Mouse (Mus musculus) kidney, embryonic 15.5 days (tissue): Measurements from ENCODE around the gene Sprr2a3. TPM values are rescaled to one million over a fixed set of nuclear protein-coding genes. Genes with fewer than 3 reads are reported as not detected.
"Not testable (repeated sequence)": the region's sequence is repeated elsewhere in the genome, so short reads cannot be mapped to it uniquely, and the experiment has no call there.

Source experiments
- ATAC-seq: fragments of 200-750 bp; cut with Nextera tagmentation; replicated peaks from 2 replicates; pipeline ENCODE4 v1.8.0; 2017; ENCODE audit warnings: moderate TSS enrichment; ENCODE audit not compliant: low FRiP score
- H3K27ac ChIP-seq: fragments of 300-500 bp; sonication (generic); 2 replicates; pipeline ENCODE4 v1.5.1; 2015; ENCODE audit warnings: mild to moderate bottlenecking, inconsistent platforms
- H3K27me3 ChIP-seq: fragments of 300-500 bp; sonication (generic); 2 replicates; pipeline ENCODE4 v1.6.1; 2015; ENCODE audit warnings: inconsistent platforms
- H3K36me3 ChIP-seq: fragments of 300-500 bp; sonication (generic); 2 replicates; pipeline ENCODE4 v1.6.1; 2015; ENCODE audit warnings: inconsistent platforms
- H3K4me1 ChIP-seq: fragments of 300-500 bp; sonication (generic); 2 replicates; pipeline ENCODE4 v1.6.1; 2015; ENCODE audit warnings: inconsistent platforms
- H3K4me2 ChIP-seq: fragments of 300-500 bp; sonication (generic); 2 replicates; pipeline ENCODE4 v1.6.1; 2015; ENCODE audit warnings: moderate library complexity, mild to moderate bottlenecking, inconsistent platforms
- H3K4me3 ChIP-seq: fragments of 300-500 bp; sonication (generic); replicated peaks from 2 replicates; pipeline ENCODE4 v1.5.1; 2015; ENCODE audit warnings: mild to moderate bottlenecking, inconsistent platforms
- H3K9ac ChIP-seq: fragments of 300-500 bp; sonication (generic); 2 replicates; pipeline ENCODE4 v1.6.1; 2015; ENCODE audit warnings: mild to moderate bottlenecking, inconsistent platforms
- H3K9me3 ChIP-seq: fragments of 300-500 bp; sonication (generic); replicated peaks from 2 replicates; pipeline ENCODE4 v1.6.1; 2016; ENCODE audit warnings: inconsistent platforms
- WGBS: fragments of 180-500 bp; shearing (Covaris S2); methylation state at CpG from one replicate; pipeline ENCODE4 v1.1.7; 2015; ENCODE audit warnings: mixed read lengths; 5-methylcytosine and 5-hydroxymethylcytosine counted together
- polyA plus RNA-seq: library from polyadenylated mRNA; unstranded; fragments of >200 nt; fragmentation: Nextera tagmentation; extraction: Ambion mirVana; gene quantifications from 2 replicates; pipeline ENCODE4 v1.2.1, GENCODE M21; 2015

Gene Sprr2a3
- 1.0 TPM in 1 of 2 replicates, not detected in the other for polyA plus RNA-seq

- WGBS = 90% methylated on average over 1 of the region's 1 CpGs
- H3K27ac ChIP-seq = not testable (repeated sequence)
Measured at GRCm38 (mm10) chr3:92285101-92285500, at the start of gene Sprr2a3. TSS of gene Sprr2a3 (plus strand) at chr3:92285417.

DNA sequence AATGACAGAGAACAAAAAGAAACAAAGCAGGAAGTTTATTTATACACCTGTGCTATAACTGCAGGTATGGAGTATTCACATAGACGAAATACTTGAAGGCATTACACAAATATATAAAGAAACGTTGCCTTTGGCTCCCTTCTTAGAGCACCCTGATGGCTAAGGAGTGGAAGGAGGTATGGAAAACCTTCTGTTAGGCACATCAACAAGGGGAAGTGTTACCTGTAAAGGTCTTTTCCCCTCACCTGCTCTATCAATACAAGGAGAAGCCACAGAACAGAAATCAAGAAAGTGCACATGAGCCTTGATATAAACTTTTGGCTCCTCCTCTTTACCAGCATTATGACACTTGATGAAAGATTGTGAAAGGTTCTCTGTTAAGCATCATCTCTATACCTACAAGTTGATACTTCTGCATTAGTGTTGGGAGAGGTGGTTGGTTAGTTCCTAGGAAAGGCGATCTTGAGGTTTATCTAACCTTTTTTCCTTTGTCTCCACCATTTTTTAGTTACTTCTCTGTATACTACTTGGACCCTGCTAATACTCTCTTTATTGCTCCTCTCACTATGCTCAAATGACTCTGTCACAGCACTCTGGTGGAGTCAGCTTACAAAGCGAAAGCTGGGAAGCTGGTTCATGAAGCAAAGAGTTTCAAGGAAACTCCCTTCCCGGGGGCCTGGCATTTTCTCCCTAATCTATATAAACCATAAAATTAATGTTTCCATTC lies 48.6 kb upstream of the Sprr2a3 start:
- H3K4me2 ChIP-seq, H3K36me3 ChIP-seq, H3K4me3 ChIP-seq, H3K27ac ChIP-seq, H3K4me1 ChIP-seq, H3K27me3 ChIP-seq, H3K9ac ChIP-seq, H3K9me3 ChIP-seq: not testable (repeated sequence)
- peak; percentile 89 for ATAC-seq
- WGBS = no CpG with 5 or more reads among the region's 5 CpGs

More at GRCm38 (mm10) chr3:92285101-92285500, at the start of gene Sprr2a3:
- ATAC-seq, H3K27me3 ChIP-seq, H3K4me2 ChIP-seq, H3K4me3 ChIP-seq, H3K9ac ChIP-seq, H3K4me1 ChIP-seq, H3K9me3 ChIP-seq, H3K36me3 ChIP-seq: not testable (repeated sequence)

GRCm38 (mm10) chr3:92238736-92239135 lies 46.5 kb upstream of the Sprr2a3 start:
- H3K27ac ChIP-seq, H3K27me3 ChIP-seq, H3K9me3 ChIP-seq, H3K4me2 ChIP-seq, H3K36me3 ChIP-seq, H3K9ac ChIP-seq, H3K4me3 ChIP-seq, H3K4me1 ChIP-seq, ATAC-seq: not testable (repeated sequence)

- H3K9ac ChIP-seq, H3K4me1 ChIP-seq, H3K4me2 ChIP-seq, H3K36me3 ChIP-seq, H3K9me3 ChIP-seq, H3K27me3 ChIP-seq, H3K4me3 ChIP-seq, ATAC-seq, H3K27ac ChIP-seq: not testable (repeated sequence)
- no CpG with 5 or more reads among the region's 1 CpGs for WGBS
Measured at GRCm38 (mm10) chr3:92239197-92239596, 46.0 kb upstream of the Sprr2a3 start.

GRCm38 (mm10) chr3:92244833-92245232 lies 40.4 kb upstream of the Sprr2a3 start:
- H3K36me3 ChIP-seq, H3K4me1 ChIP-seq, H3K27ac ChIP-seq, H3K4me2 ChIP-seq, H3K4me3 ChIP-seq, H3K9me3 ChIP-seq, H3K9ac ChIP-seq, H3K27me3 ChIP-seq: not testable (repeated sequence)
- ATAC-seq = 0 out of 2 replicates have a peak, but pooled peaks have one; percentile 9

GRCm38 (mm10) chr3:92246245-92246644 lies 39.0 kb upstream of the Sprr2a3 start:
- H3K27ac ChIP-seq, H3K4me2 ChIP-seq, H3K9ac ChIP-seq, H3K9me3 ChIP-seq, H3K4me3 ChIP-seq, H3K4me1 ChIP-seq, H3K27me3 ChIP-seq, H3K36me3 ChIP-seq: not testable (repeated sequence)
- ATAC-seq = peak; percentile 69
- no CpG with 5 or more reads among the region's 10 CpGs for WGBS

DNA sequence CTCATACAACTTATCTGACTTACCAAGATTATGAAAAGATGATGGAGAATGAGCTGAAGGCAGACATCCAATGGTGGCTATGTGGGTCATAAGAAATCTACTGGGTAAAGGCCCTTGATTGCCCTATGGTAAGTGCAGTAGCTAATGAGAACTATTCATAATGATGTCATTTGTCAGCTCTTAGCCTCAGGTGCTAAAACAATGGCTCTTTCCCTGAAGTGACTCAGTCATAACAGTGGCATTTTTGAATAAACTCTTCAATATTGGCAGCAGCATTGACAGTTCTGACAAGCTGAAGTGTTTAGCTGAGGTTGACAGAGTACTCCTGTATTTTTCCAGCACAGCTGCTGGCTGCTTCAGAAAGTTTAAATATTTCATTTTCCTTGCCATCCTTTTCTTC lies 36.7 kb upstream of the Sprr2a3 start:
- not testable (repeated sequence) for H3K36me3 ChIP-seq, H3K4me1 ChIP-seq, H3K27me3 ChIP-seq, H3K4me3 ChIP-seq, H3K9me3 ChIP-seq, H3K4me2 ChIP-seq, H3K9ac ChIP-seq, H3K27ac ChIP-seq, ATAC-seq

DNA sequence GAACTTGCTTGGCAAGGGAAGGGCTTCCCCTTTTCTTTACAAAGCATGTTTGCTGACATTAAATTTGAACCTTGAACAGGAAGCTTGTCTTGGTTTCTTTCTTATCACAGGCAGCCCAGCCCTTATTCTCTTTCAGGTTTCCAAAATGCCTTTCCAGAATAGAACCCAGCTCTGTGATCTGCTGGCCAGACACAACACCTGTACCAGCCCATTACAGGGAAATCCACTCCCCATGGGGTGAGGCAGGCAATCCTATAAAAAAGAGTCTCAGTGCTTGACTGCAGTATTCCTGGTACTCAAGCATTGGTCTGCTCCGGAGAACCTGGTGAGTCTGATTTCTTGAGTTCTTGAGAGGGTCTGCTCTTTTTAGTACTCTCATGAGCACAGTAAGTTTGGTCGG lies 34.8 kb upstream of the Sprr2a3 start:
- not testable (repeated sequence) for ATAC-seq, H3K9me3 ChIP-seq, H3K4me2 ChIP-seq, H3K27me3 ChIP-seq, H3K36me3 ChIP-seq, H3K4me3 ChIP-seq, H3K4me1 ChIP-seq, H3K27ac ChIP-seq, H3K9ac ChIP-seq
- whole genome bisulfite sequencing = 99% methylated on average over 2 of the region's 2 CpGs

DNA sequence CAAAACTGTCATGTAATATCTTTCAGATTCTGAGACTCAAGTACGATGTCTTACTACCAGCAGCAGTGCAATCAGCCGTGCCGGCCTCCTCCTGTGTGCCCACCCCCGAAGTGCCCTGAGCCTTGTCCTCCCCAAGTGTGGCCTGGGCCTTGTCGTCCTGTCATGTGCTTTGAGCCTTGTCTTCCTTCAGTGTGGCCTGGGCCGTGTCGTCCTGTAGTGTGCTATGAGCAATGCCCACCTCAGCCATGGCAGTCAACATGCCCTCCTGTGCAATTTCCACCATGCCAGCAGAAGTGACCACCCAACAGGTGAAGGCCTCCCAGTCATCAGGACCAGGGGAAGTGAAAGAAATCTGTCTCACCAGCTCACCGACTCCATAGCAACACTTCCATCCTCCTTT lies 31.4 kb upstream of the Sprr2a3 start:
- not testable (repeated sequence) for H3K27me3 ChIP-seq, H3K9ac ChIP-seq, H3K4me2 ChIP-seq, H3K27ac ChIP-seq, H3K9me3 ChIP-seq, H3K36me3 ChIP-seq, H3K4me1 ChIP-seq, H3K4me3 ChIP-seq
- ATAC-seq = peak; percentile 77
- no CpG with 5 or more reads among the region's 8 CpGs for WGBS

DNA sequence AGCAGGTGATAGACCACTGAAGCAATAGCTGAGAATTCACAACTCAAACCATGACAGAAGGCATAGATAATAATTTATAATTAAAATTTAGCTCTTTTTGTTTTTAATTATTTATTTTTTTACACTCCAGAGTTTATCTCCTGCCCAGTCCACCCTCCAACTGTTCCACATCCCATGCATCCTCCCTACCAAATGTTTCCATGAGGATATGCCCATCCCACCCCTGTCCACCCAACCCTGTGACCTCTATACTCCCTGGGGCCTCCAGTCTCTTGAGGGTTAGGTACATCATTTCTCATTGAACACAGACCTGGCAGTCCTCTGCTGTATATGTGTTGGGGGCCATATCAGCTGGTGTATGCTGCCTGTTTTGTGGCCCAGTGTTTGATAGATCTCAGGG lies 26.7 kb upstream of the Sprr2a3 start:
- H3K4me1 ChIP-seq, H3K4me2 ChIP-seq, H3K27ac ChIP-seq, H3K27me3 ChIP-seq, H3K36me3 ChIP-seq, H3K4me3 ChIP-seq, H3K9me3 ChIP-seq, H3K9ac ChIP-seq: not testable (repeated sequence)
- ATAC-seq = peak; percentile 61

- H3K4me1 ChIP-seq, H3K9ac ChIP-seq, H3K27me3 ChIP-seq, H3K27ac ChIP-seq, H3K36me3 ChIP-seq, H3K4me2 ChIP-seq, H3K9me3 ChIP-seq, H3K4me3 ChIP-seq, ATAC-seq: not testable (repeated sequence)
- no CpG with 5 or more reads among the region's 2 CpGs for WGBS
Measured at GRCm38 (mm10) chr3:92263462-92263861, 21.8 kb upstream of the Sprr2a3 start.

- not testable (repeated sequence) for H3K27ac ChIP-seq, H3K4me3 ChIP-seq, H3K9ac ChIP-seq, H3K27me3 ChIP-seq, H3K4me2 ChIP-seq, H3K4me1 ChIP-seq, H3K9me3 ChIP-seq, H3K36me3 ChIP-seq
- no CpG with 5 or more reads among the region's 4 CpGs for WGBS
- ATAC-seq = peak; percentile 91
Measured at GRCm38 (mm10) chr3:92271414-92271985, 13.7 kb upstream of the Sprr2a3 start.

DNA sequence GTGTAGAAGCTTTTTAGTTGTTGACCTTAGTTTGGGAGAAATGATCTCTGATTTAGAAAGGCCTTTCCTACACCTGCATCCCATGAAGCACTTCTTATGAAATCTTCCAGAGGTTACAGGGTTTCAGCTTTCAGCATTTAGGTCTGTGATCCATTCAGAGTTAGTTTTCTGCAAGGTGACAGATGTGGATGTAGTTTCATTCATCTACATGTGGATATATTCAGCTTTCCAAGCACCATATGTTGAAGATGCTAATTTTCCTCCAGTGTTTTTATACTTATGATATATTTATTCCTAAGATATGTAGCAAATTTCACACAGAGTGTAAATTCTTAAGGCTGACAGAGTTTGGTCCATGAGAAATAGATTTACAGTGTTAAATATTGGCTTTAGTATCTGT lies 11.7 kb upstream of the Sprr2a3 start:
- H3K27me3 ChIP-seq, H3K4me2 ChIP-seq, H3K9me3 ChIP-seq, H3K9ac ChIP-seq, H3K4me1 ChIP-seq, ATAC-seq, H3K36me3 ChIP-seq, H3K27ac ChIP-seq, H3K4me3 ChIP-seq: not testable (repeated sequence)
